Mouse (Mus musculus) testis, adult 10 weeks (tissue): ENCODE measurements around the gene Gm13271. TPM values are rescaled to one million over a fixed set of nuclear protein-coding genes. Genes with fewer than 3 reads are reported as not detected.

ENCODE experiments used
- polyA plus RNA-seq: library from polyadenylated mRNA; stranded (reverse); fragments of 350-450 nt; fragmentation: Illumina TruSeq; extraction: RNeasy Lipid Tissue Mini Kit (QIAGEN cat#74804); gene quantifications from one replicate; pipeline ENCODE4 v1.2.3, GENCODE M21; 2014; ENCODE audit warnings: low read depth, low replicate concordance

Gene Gm13271
- not detected for polyA plus RNA-seq

DNA sequence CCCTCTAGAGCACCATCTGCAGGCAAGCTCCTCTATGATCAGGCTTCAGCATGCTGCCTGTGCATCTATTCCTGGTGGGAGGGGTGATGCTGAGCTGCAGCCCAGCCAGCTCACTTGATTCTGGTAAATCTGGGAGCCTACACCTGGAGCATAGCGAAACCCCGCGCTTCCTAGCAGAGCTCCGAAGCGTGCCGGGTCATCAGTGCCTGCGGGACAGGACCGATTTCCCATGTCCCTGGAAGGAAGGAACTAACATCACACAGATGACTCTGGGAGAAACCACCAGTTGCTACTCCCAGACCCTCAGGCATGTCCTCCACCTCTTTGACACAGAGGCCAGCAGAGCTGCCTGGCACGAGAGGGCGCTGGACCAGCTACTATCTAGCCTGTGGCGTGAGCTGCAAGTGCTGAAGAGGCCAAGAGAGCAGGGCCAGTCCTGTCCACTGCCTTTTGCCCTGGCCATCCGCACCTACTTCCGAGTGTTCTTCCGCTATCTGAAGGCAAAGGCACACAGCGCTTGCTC is at the start of gene Gm13271:
TSS of gene Gm13271 (plus strand) at position 51 of the 523 bp plus-strand sequence.

DNA sequence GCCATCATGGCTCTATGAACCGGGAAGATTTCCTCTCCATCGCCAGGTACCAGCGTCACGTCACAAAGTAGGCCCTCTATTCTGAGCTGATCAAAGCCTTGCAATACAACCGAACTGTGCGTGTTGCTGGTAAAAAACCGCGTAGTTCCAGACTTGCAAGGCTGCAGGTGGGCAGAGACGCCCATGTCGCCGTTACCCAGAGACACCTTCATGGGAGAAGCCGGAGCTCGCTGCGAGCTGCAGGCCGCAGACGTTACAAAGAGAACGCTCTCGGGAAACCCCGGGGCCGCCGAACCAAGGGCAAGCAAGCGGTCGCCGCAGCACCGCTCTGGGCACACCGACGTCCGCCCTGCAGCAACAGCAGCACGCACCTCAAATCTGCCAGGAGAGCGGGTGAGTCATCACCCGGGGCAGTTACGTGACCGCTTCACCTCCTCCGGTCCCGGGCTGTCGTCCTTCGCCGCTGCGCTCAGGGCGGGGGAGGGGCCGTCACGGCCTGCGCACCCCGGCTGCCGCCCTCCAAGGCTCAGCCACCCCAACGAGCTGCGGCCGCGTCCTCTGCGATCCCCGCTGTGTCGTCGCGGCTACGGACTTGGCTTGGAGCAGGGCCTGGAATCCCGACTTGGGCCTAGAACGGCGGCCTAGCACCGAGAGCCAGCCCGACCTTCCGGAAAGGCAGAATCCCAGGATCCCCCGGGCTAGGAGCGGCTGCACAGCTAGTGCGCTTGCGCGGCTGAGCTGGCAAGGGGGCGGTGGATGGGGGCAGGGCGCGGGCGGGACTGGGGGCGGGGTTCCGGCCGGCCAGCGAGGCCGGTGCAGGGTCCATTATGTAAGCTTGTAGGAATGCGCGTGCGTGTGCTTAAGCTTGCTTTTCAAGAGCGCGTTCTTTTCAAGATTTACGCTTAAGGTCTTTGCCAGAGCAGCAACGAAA is 32.6 kb upstream of the Gm13271 start, which contains the start of the genes Gm26566 and Klhl9:
TSS of gene Gm26566 (plus strand) at position 15 of the 931 bp plus-strand sequence.
TSS of gene Klhl9 (minus strand) at position 675 of the 931 bp plus-strand sequence.

GRCm38 (mm10) chr4:88759610-88760268 is 5.1 kb downstream of the Gm13271 start, which contains the start of gene Gm13283:
Gm13283 (plus strand) TSS chr4:88760119.

GRCm38 (mm10) chr4:88773534-88773933 is 18.9 kb downstream of the Gm13271 start, which contains the start of gene Gm13290:
Gm13290 (plus strand) TSS chr4:88773834.

DNA sequence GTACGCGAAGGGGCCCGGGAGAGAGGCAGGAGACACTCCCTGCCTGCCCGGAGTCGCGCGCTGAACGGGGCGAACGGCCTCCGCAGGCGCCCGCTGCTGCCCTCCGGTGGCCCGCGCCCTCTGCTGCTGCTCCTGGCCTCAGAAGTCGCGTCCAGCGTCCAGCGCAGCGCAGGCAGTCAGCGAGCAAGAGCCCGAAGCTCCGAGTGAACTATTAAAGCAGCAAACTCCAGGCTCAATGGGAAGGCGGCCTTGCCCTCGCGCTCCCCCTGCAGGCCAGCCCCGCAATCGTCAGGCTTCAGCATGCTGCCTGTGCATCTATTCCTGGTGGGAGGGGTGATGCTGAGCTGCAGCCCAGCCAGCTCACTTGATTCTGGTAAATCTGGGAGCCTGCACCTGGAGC is 22.0 kb downstream of the Gm13271 start, which contains the start of gene Gm13289:
TSS of gene Gm13289 (plus strand) at position 301 of the 400 bp plus-strand sequence.

DNA sequence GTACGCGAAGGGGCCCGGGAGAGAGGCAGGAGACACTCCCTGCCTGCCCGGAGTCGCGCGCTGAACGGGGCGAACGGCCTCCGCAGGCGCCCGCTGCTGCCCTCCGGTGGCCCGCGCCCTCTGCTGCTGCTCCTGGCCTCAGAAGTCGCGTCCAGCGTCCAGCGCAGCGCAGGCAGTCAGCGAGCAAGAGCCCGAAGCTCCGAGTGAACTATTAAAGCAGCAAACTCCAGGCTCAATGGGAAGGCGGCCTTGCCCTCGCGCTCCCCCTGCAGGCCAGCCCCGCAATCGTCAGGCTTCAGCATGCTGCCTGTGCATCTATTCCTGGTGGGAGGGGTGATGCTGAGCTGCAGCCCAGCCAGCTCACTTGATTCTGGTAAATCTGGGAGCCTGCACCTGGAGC is 24.9 kb downstream of the Gm13271 start, which contains the start of gene Gm13272:
TSS of gene Gm13272 (plus strand) at position 301 of the 400 bp plus-strand sequence.

DNA sequence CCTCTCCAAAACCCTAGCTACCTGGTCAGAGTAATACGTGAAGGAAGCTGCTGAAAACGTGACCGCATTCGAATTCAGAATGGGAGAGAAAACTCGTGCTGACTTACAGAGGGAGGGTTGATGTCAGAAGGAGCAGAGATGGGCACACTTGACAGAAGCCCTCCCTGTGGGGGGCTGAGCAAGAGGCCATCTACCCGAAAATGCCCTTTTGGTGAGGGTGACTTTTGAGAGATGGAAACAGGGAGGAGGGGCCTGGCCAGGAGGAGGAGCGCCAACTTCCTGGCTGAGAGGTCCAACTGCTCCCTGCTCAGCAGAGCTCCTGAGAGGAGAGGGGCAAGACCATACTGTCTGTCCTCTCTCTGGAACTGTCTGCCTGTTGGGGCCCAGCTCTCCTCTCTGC is 27.2 kb downstream of the Gm13271 start, which contains the start of gene Ifnz:
TSS of gene Ifnz (plus strand) at position 301 of the 400 bp plus-strand sequence.

DNA sequence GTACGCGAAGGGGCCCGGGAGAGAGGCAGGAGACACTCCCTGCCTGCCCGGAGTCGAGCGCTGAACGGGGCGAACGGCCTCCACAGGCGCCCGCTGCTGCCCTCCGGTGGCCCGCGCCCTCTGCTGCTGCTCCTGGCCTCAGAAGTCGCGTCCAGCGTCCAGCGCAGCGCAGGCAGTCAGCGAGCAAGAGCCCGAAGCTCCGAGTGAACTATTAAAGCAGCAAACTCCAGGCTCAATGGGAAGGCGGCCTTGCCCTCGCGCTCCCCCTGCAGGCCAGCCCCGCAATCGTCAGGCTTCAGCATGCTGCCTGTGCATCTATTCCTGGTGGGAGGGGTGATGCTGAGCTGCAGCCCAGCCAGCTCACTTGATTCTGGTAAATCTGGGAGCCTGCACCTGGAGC is 30.7 kb downstream of the Gm13271 start, which contains the start of gene Gm13276:
TSS of gene Gm13276 (plus strand) at position 301 of the 400 bp plus-strand sequence.

DNA sequence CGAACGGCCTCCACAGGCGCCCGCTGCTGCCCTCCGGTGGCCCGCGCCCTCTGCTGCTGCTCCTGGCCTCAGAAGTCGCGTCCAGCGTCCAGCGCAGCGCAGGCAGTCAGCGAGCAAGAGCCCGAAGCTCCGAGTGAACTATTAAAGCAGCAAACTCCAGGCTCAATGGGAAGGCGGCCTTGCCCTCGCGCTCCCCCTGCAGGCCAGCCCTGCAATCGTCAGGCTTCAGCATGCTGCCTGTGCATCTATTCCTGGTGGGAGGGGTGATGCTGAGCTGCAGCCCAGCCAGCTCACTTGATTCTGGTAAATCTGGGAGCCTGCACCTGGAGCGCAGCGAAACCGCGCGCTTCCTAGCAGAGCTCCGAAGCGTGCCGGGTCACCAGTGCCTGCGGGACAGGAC is 33.7 kb downstream of the Gm13271 start, which contains the start of gene Gm13277:
TSS of gene Gm13277 (plus strand) at position 231 of the 400 bp plus-strand sequence.

GRCm38 (mm10) chr4:88791250-88791649 is 36.6 kb downstream of the Gm13271 start, which contains the start of gene Gm13278:
Gm13278 (plus strand) TSS chr4:88791550.

DNA sequence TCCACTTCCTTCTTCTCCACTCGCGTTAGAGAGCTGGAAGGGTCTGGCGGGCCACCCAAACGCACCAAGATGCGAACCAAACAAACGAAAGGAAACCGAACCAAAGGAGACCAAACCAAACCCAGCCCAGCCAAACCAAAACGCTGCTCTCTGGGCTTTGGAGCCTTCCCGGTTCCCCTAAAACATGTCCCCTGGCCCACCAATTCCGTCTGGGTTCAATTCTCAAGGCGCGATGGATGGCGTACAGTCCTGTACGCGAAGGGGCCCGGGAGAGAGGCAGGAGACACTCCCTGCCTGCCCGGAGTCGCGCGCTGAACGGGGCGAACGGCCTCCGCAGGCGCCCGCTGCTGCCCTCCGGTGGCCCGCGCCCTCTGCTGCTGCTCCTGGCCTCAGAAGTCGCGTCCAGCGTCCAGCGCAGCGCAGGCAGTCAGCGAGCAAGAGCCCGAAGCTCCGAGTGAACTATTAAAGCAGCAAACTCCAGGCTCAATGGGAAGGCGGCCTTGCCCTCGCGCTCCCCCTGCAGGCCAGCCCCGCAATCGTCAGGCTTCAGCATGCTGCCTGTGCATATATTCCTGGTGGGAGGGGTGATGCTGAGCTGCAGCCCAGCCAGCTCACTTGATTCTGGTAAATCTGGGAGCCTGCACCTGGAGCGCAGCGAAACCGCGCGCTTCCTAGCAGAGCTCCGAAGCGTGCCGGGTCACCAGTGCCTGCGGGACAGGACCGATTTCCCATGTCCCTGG is 39.4 kb downstream of the Gm13271 start, which contains the start of gene Gm13275:
TSS of gene Gm13275 (plus strand) at position 552 of the 740 bp plus-strand sequence.

DNA sequence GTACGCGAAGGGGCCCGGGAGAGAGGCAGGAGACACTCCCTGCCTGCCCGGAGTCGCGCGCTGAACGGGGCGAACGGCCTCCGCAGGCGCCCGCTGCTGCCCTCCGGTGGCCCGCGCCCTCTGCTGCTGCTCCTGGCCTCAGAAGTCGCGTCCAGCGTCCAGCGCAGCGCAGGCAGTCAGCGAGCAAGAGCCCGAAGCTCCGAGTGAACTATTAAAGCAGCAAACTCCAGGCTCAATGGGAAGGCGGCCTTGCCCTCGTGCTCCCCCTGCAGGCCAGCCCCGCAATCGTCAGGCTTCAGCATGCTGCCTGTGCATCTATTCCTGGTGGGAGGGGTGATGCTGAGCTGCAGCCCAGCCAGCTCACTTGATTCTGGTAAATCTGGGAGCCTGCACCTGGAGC is 42.4 kb downstream of the Gm13271 start, which contains the start of gene Gm13279:
TSS of gene Gm13279 (plus strand) at position 301 of the 400 bp plus-strand sequence.

DNA sequence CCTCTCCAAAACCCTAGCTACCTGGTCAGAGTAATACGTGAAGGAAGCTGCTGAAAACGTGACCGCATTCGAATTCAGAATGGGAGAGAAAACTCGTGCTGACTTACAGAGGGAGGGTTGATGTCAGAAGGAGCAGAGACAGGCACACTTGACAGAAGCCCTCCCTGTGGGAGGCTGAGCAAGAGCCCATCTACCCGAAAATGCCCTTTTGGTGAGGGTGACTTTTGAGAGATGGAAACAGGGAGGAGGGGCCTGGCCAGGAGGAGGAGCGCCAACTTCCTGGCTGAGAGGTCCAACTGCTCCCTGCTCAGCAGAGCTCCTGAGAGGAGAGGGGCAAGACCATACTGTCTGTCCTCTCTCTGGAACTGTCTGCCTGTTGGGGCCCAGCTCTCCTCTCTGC is 44.7 kb downstream of the Gm13271 start, which contains the start of gene Gm13285:
TSS of gene Gm13285 (plus strand) at position 301 of the 400 bp plus-strand sequence.

DNA sequence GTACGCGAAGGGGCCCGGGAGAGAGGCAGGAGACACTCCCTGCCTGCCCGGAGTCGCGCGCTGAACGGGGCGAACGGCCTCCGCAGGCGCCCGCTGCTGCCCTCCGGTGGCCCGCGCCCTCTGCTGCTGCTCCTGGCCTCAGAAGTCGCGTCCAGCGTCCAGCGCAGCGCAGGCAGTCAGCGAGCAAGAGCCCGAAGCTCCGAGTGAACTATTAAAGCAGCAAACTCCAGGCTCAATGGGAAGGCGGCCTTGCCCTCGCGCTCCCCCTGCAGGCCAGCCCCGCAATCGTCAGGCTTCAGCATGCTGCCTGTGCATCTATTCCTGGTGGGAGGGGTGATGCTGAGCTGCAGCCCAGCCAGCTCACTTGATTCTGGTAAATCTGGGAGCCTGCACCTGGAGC is 48.3 kb downstream of the Gm13271 start, which contains the start of gene Gm13287:
TSS of gene Gm13287 (plus strand) at position 301 of the 400 bp plus-strand sequence.

Other genes with a start within 250 kb of the Gm13271 start
- gene Ifnb1, start 232.1 kb upstream of the Gm13271 start, polyA plus RNA-seq, result not detected
- gene Ifna15, start 196.6 kb upstream of the Gm13271 start, polyA plus RNA-seq, result not detected
- gene Ifna14, start 183.1 kb upstream of the Gm13271 start, polyA plus RNA-seq, result not detected
- gene Ifna9, start 162.5 kb upstream of the Gm13271 start, polyA plus RNA-seq, result not detected
- not detected for gene Ifna12, start 151.5 kb upstream of the Gm13271 start, polyA plus RNA-seq
- gene C87499, start 120.5 kb upstream of the Gm13271 start, polyA plus RNA-seq, result not detected
- gene Ifna13, start 110.4 kb upstream of the Gm13271 start, polyA plus RNA-seq, result not detected
- not detected for gene Ifna16, start 77.9 kb upstream of the Gm13271 start, polyA plus RNA-seq
- gene Ifna2, start 71.0 kb upstream of the Gm13271 start, polyA plus RNA-seq, result not detected
- not detected for gene Ifnab, start 63.5 kb upstream of the Gm13271 start, polyA plus RNA-seq
- gene Gm26566, start 33.1 kb upstream of the Gm13271 start, polyA plus RNA-seq, result not detected
- gene Klhl9, start 32.4 kb upstream of the Gm13271 start, polyA plus RNA-seq, result 41.4 TPM
- not detected for gene Gm13283, start 5.3 kb downstream of the Gm13271 start, polyA plus RNA-seq
- not detected for gene Gm13290, start 19.0 kb downstream of the Gm13271 start, polyA plus RNA-seq
- gene Gm13289, start 22.1 kb downstream of the Gm13271 start, polyA plus RNA-seq, result not detected
- not detected for gene Gm13272, start 25.0 kb downstream of the Gm13271 start, polyA plus RNA-seq
- gene Ifnz, start 27.3 kb downstream of the Gm13271 start, polyA plus RNA-seq, result not detected
- not detected for gene Gm13276, start 30.8 kb downstream of the Gm13271 start, polyA plus RNA-seq
- gene Gm13277, start 33.8 kb downstream of the Gm13271 start, polyA plus RNA-seq, result not detected
- not detected for gene Gm13278, start 36.7 kb downstream of the Gm13271 start, polyA plus RNA-seq
- not detected for gene Gm13275, start 39.6 kb downstream of the Gm13271 start, polyA plus RNA-seq
- gene Gm13279, start 42.5 kb downstream of the Gm13271 start, polyA plus RNA-seq, result not detected
- gene Gm13285, start 44.8 kb downstream of the Gm13271 start, polyA plus RNA-seq, result not detected
- not detected for gene Gm13287, start 48.4 kb downstream of the Gm13271 start, polyA plus RNA-seq
- gene Gm13288, start 50.7 kb downstream of the Gm13271 start, polyA plus RNA-seq, result not detected
- gene Ifna7, start 61.4 kb downstream of the Gm13271 start, polyA plus RNA-seq, result not detected
- gene Ifna11, start 65.1 kb downstream of the Gm13271 start, polyA plus RNA-seq, result not detected
- gene Ifna6, start 72.5 kb downstream of the Gm13271 start, polyA plus RNA-seq, result not detected
- not detected for gene Ifna5, start 80.7 kb downstream of the Gm13271 start, polyA plus RNA-seq
- not detected for gene Ifna4, start 87.0 kb downstream of the Gm13271 start, polyA plus RNA-seq
- gene Ifna1, start 95.2 kb downstream of the Gm13271 start, polyA plus RNA-seq, result not detected
- gene Ifne, start 125.3 kb downstream of the Gm13271 start, polyA plus RNA-seq, result not detected